Mouse (Mus musculus) layer of hippocampus, adult 11-12 months (tissue): ENCODE measurements around the gene Atg16l2.

Experiments used
- DNase-seq: peaks from one replicate; pipeline ENCODE4 v3.0.0; 2022; ENCODE audit warnings: low spot score

Atg16l2 gene

DNA sequence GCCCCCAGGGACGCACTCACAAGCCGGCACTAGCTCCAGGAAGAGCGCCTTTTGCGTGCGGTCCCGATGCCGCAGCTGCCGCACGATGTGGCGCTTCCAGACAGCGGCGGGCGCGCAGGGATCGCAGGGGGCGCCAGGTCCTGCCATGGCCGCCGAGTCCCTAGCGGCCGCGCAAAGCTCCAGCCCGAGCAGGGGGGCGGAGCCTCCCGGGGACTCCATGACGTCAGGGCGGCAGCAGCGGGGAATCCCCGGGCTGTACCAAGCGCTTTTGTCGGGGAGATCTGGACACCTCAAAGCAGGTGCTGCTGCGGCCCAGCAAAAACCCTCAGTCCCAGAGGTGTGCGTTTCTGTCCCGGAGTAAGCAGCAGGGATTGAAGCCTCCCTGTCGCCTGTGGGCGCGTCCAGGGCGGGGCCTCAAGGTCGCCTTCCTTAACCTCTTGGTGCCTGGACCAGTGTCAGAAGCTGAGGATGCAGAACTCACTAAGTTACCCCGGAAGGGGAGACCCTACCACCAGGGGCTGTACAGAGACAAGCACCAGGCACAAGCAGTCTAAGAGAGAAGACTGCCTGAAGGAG, at the start of gene Atg16l2:
Atg16l2 (minus strand) TSS at position 371 of the 576 bp plus-strand sequence.
- peak; percentile 89 for DNase-seq

DNA sequence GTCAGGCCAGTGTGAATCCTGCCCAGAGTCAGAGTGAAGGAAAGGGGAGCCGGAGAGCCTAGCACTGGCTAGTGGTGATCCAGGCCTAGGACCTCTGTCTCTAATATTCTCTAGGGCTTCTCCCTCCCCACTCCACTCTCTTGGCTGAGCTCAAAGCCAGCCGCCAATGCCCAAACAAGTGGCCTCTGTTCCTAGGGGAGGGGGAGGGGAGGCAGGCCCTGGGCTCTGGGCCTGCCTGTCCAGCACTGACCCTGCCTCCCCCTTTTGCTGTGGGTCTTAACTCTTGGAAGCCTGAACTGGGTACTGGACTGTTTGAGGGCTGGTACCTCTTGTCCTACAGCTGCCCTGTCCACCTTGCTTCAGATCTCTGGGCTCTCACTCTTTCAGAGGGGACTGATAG, 47.8 kb upstream of the Atg16l2 start:
- peak; percentile 76 for DNase-seq

DNA sequence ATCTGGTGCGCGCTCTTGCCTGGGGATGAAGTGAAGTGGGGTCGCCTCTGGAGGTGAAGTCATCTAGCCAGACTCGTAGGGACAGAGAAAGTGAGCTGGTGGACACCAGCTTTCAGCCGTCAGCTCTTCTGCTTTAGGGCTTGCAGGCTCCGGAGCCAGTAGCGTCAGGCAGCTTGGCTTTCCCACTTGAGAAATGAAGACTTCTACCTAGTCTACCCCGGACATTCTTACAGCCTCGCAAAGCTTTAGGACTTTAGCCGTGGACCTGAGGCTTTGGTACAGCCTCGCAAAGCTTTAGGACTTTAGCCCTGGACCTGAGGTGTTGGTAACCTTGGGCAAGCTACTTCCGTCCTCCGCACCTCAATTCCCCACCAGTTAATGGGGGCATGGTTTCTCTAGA, 46.3 kb upstream of the Atg16l2 start:
- no peak for DNase-seq

DNA sequence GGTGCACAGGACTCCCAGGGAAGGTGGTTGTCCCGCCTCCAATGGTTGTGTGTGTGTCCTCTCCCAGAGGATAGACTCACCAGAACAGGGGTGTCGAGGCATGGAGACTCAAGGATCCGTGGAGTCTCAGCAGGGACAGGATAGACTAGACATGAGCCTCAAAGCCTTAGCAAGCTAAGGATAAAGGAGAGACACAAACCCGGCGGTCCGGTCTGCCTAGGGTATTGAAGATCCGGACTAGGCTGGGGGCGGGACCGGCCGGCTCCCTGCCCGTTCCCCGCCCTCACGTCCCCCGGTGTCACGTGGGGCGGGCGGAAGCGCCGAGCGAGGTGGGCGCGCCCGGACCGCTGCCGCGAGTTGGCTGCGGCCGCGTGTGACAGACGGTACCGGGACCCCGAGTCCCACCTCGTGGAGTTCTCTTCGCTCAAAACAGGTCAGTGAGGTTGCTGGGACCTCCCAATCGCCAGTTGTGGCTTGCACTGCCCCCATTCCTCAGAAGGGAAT, 45.8 kb upstream of the Atg16l2 start, which contains the start of gene Arap1:
Arap1 (plus strand) TSS at position 301 of the 504 bp plus-strand sequence.
- DNase-seq, result peak; percentile 39

DNA sequence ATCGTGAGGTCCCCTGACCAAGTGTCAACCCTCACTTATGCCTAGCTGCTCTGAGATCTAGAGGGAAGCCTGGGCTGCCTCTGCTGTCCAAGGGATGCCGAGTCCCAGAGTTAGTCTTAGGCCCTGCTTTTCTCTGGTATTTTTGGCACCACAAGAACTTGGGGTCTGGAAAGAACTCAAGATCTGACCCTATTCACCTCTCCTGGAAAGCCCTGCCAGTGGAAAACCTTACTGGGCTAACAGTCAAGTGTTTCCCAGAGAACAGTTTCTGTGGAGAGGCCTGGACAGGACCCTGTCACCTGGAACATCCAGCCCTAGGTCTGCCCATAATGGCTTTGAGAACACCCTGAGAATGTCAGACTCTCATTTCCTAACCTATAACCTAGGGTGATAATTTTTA, 44.9 kb upstream of the Atg16l2 start:
- no peak for DNase-seq

DNA sequence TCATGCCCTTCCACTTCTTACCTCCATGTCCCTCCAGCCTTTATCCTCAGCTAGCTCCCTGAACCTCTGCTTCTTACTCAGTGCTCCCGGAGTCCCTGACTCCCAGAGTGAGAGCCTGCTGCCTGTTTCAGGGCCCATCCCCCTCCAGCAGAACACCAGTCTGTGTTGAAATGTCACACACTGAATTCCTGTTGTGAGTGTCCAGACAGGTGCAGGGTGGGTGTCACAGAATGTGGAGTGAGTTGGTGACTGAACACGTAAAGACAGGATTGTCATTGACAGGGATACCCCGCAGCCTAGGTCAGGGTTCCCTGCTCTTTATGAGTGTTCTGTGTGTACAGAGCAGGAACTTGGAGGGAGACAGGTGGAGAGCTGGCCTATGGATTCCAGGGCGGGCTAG, 42.8 kb upstream of the Atg16l2 start:
- no peak for DNase-seq

DNA sequence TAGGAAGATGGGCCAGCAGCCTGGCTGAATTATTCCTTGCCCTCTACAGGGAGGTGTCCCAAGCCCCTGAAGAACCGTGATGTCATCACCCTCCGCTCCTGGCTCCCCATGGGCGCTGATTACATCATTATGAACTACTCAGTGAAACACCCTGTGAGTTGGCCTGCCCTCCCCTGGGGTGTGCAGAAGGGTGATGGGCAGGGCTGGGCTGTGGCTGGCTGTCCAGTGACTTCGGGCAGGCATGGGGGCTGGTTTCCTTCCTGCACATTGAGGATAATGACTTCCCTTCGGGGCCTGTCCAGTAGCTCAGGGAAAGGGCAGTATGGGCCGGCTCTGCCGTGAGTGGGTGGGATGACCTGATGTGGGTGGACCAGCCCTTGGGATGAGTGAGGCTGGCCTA, 41.1 kb upstream of the Atg16l2 start:
- no peak for DNase-seq

DNA sequence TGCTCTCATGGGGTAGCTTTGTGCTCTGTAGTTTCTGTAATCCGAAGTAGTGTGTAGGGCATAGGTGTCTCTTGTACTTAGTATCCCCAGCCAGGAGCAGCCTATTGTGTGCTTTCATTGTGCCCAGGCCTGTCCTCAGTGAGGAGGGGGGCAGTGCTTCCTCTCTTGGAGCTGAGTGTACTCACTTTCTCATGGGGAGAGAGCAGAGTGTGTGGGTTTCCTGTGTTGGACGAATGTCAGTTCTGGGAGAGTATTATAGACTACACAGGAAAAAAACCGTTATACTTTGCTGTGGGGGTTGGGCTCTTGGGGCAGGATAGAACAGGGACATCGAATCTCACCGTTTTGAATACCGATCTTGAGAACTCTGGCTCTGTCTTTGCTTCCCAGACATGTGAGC, 39.4 kb upstream of the Atg16l2 start:
- no peak for DNase-seq

DNA sequence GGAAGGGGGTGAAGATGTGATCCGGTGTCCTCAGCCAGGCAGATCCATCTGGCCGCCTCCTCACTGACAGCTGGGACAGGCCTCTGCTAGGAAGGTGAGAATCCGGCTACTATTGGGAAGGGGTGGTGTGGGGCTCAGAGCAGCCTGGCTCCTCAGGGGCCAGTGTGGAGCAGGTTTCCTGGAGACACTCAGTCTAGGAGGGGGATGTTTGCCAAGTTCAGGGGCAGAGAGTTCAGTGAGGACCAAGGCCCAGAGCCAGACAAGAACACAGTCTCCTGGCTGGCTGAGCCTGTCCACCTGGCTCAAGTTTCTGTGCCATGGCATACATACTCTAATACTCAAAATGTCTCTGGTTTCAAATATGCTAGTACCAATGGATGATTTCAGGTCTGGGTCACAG, 35.4 kb upstream of the Atg16l2 start:
- no peak for DNase-seq

DNA sequence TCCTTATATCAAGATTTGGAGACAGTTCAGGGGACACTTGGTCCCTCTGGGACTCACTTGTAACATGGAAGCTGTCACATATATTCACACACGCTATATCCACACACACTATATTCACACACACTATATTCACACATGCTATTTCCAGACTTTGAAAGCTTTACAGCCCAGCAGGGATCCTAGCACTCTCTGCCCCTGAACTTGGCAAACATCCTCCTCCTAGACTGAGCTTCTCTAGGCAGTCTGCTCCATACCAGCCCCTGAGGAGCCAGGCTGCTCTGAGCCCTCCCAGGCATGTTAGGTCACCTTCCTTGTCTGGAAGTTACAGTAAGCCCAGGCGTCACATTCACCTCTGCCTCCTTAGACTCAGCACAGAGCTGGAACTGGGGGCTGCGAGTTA, 34.6 kb upstream of the Atg16l2 start:
- no peak for DNase-seq

DNA sequence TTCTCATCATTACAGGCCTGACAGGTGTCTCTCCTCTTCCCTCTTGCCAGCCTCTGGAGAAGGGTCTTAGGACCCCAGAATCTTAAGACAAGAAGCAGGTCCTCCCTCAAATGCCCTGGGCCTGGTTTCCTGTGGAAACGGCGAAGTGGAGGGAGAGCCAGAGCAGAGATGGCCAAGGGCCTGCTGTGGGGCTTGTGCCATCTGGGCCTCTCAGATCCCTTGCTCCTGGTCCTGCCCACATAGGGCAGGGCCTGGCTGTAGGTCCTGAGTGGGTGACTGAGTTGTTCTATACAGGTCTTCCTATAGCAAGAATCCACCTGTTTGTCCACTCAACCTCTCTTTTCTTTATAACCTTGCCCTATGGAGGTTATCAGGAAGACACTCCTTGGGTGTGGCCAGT, 33.2 kb upstream of the Atg16l2 start:
- no peak for DNase-seq

DNA sequence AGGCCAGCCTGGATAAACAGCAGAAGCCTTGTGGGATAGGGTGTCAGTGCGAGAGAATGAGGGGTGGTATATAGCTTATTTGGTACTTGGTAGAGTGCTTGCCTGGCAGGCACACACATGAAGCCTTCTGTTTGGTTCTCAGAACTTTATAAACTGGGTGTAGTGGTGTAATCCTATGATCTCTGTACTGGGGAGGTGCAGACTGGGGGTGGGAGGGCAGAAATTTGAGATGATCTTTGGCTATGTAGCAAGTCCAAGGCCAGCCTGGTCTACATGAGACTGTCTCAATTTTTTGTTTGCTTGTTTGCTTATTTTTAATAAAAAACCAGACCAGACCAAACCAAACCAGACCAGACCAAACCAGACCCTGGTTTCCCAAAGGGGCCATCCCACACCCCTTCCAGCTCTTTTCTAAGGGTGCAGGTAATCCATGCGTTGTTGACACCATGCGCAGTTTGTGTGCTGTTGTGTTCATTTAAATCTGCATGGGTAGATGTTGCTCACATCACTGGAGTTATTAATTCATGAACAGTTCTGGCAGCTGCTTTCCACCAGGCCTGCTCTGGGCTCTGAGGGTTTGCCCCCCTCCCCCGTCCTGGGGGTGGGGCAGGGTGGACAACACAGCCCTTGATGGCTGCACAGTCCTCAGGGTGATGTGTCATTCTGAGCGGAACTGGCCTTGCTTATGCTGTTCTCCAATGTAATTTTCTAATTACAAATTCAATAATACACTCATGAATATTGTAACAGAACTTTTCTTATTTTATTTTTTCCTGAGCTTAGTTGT, 30.2 kb upstream of the Atg16l2 start:
- no peak for DNase-seq

DNA sequence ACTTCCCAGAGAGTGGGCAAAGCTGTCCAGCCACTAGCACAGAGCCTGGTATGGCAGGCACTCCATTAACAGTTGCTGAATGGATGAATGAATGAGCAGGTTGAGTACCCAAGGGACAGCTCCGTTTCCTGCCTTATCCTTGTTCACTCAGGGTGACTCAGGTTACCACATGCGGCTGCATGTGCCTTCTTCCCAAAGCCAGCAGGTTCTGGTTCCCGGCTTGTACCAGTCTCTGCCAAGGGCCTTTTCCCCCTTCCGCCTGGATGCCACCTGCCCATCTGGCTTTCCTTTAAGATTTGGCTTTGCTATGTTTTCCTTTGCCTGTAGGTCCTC, 28.8 kb upstream of the Atg16l2 start:
- DNase-seq, result no peak

DNA sequence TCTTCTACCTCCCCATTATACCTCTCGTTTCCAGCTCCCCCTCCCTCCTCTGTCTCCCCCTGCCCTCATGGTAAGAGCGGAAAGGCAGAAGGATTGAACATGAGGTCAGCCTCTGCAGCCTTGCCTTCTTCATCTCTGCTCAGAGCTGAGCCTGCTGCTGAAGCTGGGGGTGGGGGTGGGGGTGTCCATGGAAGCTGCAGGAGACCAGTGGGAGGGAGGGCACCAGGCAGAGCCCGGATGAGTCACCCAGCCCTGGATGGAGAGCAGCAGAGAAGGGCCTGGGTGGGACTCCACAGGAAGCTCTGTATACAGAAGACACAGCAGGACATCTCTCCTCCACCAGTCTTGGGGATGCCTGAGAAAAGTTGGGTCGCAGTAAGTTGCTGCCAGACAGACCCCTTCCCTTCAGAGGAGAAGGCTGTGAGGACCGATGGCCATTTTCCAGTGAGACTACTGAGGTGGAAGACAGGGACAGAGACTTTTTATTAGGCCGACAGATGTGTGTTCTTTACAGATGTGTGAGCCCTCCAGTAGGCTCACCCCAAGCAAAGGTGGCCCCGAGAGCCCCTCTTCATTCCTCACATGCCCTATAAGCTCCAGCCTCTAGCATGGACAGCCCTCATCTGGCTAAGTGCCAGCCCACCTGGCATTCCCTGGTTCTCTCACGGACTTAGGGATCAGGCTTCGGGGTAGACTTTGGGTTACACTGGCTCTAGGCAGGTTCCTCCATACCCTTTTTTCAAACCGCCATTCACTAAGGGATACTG, 28.2 kb upstream of the Atg16l2 start:
- no peak for DNase-seq

DNA sequence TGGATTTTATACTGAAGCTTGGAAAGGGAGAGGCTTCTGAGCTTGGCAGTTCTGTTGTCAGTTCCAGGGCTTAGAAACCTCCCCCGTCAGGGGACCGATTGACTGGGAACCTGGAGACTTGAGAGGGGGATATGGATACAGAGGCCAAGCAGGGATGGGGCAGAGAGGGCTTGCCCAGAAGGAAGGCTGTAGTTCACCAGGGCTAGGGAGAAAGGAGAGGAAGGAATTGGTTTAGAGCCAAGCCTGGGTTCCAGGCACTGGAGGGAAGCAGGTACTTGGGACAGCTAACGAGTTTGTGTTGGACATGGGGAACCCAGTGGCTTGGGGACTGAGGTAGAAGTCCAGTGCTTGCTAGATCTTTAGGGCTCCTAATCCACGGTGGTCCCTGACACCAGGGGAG, 27.6 kb upstream of the Atg16l2 start:
- DNase-seq, result no peak

DNA sequence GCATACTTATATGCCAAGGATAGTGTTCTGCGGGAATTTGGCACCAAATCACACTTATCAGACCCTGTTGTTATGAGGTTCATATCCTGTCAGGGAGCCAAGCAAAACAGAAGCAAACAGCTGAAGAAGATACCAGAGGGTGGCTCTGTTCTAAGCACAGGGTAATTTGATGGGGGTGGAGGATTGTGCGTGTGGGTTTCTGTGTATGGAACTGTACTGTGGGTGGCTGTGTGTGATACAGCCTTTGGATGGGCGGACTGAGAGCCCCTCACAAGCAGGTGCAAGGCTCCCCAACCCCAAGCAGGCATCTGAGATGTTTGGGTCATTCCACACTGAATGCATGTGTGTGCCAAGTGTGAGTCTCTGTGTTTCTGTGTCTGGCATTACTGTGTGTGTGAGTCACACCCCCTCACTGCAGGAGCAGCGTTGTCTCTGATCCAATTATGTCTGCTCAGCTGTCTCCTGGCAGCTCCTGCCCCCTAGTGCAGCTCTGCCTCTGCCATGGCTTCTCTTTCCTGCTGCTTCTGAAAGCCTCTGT, 26.6 kb upstream of the Atg16l2 start:
- DNase-seq, result peak; percentile 71

DNA sequence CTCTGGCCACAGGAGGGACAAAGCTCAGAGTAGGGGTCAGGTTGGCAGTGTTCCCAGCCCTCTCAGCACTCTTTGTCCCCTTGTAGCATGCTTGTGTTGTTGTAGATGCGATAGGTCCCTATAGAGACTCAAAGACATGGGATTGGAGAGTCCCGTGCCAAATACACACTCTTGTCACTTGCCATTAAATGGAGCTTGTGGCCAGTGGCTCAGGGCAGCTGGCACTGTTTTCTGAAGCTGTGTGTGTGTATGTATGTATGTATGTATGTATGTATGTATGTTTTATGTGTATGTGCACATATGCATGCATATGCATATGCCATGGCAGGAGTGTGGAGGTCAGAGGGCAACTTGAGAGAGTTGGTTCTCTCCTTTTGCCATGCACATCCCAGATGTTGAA, 25.7 kb upstream of the Atg16l2 start:
- DNase-seq, result no peak

DNA sequence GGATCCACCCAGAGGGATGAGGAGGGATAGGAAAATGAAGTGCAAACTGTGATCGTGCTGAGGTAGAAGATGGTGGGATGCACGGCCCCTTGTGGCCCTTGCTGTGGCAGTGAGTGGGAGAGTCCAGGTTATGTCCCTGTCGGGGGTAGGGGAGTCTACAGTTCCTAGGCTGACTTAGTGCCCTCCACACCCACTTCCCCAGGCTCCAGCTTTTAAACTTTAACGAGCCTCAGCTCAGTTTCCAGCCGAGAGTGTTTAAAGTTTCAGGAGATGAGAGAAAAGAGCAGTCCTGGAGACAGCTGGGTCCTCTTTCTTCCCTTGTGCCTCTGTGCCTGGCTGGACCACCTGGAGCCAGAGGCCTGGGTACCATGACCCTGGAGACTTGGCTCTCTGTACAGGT, 25.2 kb upstream of the Atg16l2 start:
- no peak for DNase-seq

DNA sequence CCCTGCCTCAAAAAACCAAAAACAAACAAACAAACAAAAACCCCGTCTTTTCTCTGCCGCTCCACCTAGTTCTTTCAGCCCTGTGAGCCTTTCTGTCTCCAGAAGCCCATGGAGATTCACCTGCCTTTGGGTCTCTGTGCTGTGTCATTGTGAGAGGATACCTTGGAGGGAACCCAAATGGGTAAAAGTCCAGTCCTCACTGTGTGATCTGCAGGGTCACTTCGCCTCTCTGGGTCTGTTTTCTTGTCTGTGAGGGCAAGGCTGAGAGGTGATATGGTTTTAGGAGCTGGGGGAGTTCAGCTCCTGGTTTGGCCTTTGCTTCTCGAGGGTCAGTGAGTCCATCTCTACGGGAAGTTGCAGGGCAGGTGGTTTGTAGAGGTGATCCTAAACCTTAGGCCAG, 24.0 kb upstream of the Atg16l2 start:
- DNase-seq, result no peak

DNA sequence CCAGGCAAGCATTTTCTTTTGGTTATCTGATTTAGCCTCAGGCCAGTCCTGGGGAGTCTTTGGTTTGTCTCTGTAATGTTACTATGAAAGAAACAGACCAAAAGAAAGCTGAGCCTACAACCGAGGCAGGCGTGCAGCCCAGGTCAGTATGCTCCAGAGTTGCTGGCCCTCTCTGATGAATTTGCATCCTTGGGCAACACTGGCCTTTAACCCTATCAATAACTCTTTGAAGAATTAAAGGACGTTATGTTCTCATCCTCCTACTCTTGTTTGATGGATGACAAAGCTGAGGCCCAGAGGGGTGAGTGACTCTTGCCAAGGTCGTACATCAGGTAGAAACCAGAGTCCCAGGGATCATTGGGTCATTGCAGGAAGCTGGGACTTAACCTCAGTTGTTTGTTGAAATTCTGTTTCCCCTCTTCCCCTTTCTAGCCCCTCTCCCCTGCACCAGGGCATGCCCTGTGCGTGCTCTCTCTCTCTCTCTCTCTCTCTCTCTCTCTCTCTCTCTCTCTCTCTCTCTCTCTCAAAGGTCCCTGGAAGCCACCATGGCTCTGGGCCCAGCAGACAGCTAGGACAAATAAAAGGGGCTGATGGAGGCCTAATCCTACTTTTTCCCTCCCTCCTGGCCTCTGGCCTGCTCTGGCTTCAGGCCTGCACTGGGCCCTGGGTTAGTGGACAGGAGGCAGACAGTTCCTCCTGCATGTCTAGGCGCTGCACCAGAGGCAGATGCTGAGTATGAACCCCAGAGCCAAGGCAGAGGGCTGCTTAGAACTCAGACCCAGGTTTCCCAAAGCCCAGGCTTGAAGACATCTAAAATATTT, 22.3 kb upstream of the Atg16l2 start:
- DNase-seq, result no peak

DNA sequence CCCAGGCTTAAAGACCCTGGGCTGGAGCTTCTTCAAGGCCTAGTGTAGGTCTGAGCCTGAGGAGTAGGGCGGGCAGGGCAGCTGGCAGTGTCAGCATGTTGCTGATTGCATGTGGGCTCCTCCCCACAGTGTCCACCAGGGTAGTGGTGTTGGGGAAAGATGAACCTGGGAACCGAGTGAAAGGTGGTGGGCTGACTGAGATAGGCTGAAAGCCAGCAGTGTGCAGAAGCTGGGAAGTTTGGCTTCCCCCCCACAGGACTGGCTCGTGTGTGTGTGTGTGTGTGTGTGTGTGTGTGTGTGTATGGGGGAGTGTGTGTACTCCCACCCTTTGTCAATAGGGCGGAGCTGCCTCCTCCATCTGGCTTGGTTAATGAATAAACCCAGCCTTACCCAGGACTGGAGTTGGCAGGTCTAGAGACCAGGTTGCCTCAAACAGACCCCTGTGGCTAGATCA, 21.1 kb upstream of the Atg16l2 start:
- DNase-seq, result no peak
